Mouse (Mus musculus): ENCODE measurements around the gene Rhobtb1.

DNA sequence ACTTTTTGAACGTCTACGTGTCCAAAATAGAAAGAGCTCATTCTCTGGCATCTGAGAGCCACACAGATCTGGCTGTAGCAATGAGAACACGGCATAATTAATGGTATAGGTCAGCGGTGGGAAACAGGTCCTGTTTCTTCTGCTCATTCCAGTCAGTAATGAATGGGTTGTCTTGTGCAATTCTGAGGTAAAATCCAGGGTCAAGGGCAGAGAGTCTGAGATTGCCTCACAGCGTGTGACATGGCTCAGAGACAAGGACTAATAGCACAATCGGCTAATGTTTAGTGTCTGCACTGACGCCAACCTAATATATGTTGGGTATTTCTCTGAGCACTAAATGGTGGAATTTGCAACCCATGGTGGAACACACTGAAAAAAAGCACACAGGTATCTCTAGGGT lies 148.8 kb downstream of the Rhobtb1 start:
- no peak for TF ChIP-seq E2F4 (IDR thresholded peaks at IDR 0.05; ENCODE audit: insufficient read depth)
- no peak for TF ChIP-seq POLR2A (IDR thresholded peaks at IDR 0.05; ENCODE audit: insufficient read length, low read depth)
- TF ChIP-seq USF1 (IDR thresholded peaks at IDR 0.05; ENCODE audit: low read depth): no peak
- no peak for TF ChIP-seq TCF3 (IDR thresholded peaks at IDR 0.05; ENCODE audit: insufficient read length, low read depth)
- no peak for TF ChIP-seq MYOD1 (IDR thresholded peaks at IDR 0.05; ENCODE audit: control insufficient read depth in 1 of 3, insufficient read length in 2 of 3, low read depth in 2 of 3)
- no peak for TF ChIP-seq MAX (IDR thresholded peaks at IDR 0.05; ENCODE audit: low read depth)
- no peak for TF ChIP-seq TCF12 (IDR thresholded peaks at IDR 0.05; ENCODE audit: insufficient read depth, poor library complexity, severe bottlenecking)
- TF ChIP-seq POLR2AphosphoS2 (IDR thresholded peaks at IDR 0.05; ENCODE audit: insufficient read length, low read depth): no peak
- TF ChIP-seq CEBPB (IDR thresholded peaks at IDR 0.05; ENCODE audit: insufficient read depth, poor library complexity, severe bottlenecking): no peak
- no peak for TF ChIP-seq SRF (IDR thresholded peaks at IDR 0.05; ENCODE audit: control insufficient read depth, insufficient read length, low read depth)
